Mouse (Mus musculus): ENCODE measurements around the gene Idh2.

GRCm38 (mm10) chr7:80111066-80112045 is 3.8 kb downstream of the Idh2 start:
- no peak for TF ChIP-seq CTCF (IDR thresholded peaks at IDR 0.05; ENCODE audit: borderline replicate concordance, insufficient read depth, low read length)
- no peak for TF ChIP-seq POLR2A (IDR thresholded peaks at IDR 0.05; ENCODE audit: low read depth, low read length)

All from embryonic fibroblast, embryonic 13.5 days (primary cell).